In genomic region chr1:171129251-171129650, GRCm38 (mm10) we compare ENCODE assay signal across 9 mouse cellular contexts. TPM values are rescaled to one million over a fixed set of nuclear protein-coding genes. Genes with fewer than 3 reads are reported as not detected.
A peak's percentile ranks its signal among the peaks of the same experiment; 100 is the strongest.
DNase-seq lines count a peak whose midpoint lies in the region; ATAC-seq lines count a peak whose summit lies in the region.
"Had no signal": no experiment of that assay in that cellular context is flagged by ENCODE, and none has a peak within 500 bp of the region (broad histone marks: within the 10 kb centered on the region; RNA-seq: fewer than 3 reads in every experiment).

No protein-coding gene starts in this region.

- no peaks in the 10 kb centered on the region for H3K27me3 ChIP-seq in forebrain, embryonic 10.5 days (ENCODE audit: poor library complexity, severe bottlenecking)
- H3K27me3 ChIP-seq: liver, embryonic 15.5 days had no signal

- H3K4me3 ChIP-seq in forebrain, embryonic 10.5 days, result no peak overlapping the region
- H3K4me3 ChIP-seq: liver, embryonic 15.5 days had no signal

- peak; percentile 19 for DNase-seq in embryo, embryonic 10 days (ENCODE audit: low spot score)
- no peak for DNase-seq in embryo, embryonic 10.5 days (ENCODE audit: low spot score)
- DNase-seq in urinary bladder, postnatal 14 days (ENCODE audit: low spot score), result peak; percentile 8
- no peak for DNase-seq in urinary bladder, postnatal 10 days (ENCODE audit: low spot score)
- peak; percentile 44 to 45 for DNase-seq in layer of hippocampus, postnatal 36 days
- no peak for DNase-seq in forebrain, embryonic 10.5 days (ENCODE audit: extremely low spot score, low spot score)
- DNase-seq in adrenal gland, adult 18-20 months (ENCODE audit: low spot score in 2 of 2), result no peak

- no peaks in the 10 kb centered on the region for H3K9me3 ChIP-seq in forebrain, embryonic 10.5 days
- H3K9me3 ChIP-seq: liver, embryonic 15.5 days had no signal

- H3K4me1 ChIP-seq in forebrain, embryonic 10.5 days, result no peaks in the 10 kb centered on the region

- H3K36me3 ChIP-seq in forebrain, embryonic 10.5 days (replicated peaks), result peaks cover 72% of the 10 kb centered on the region

- H3K27ac ChIP-seq in forebrain, embryonic 10.5 days, result no peak overlapping the region
- H3K27ac ChIP-seq: liver, embryonic 15.5 days had no signal

- WGBS in forebrain, embryonic 10.5 days, result 51% methylated on average over 7 of the region's 7 CpGs

- no peak for ATAC-seq in inflammation-experienced regulatory T-cells, adult 6 months

RNA-seq across cellular contexts. Expression of gene Cfap126, which starts 15.5 kb away (rescaled TPM):
- 1 to 10 TPM in 1 of 2 experiments, under 1 TPM in 1; 0.92 to 1.8 TPM for total RNA-seq in layer of hippocampus, postnatal 36 days (2021)
- 1 to 10 TPM; 3.2 to 7.6 (median 6.6) TPM for polyA plus RNA-seq in inflammation-experienced regulatory T-cells, adult 6 months (2017; shearing (Covaris generic))
- 2.2 and 2.8 TPM in 2 replicates for polyA plus RNA-seq in forebrain, embryonic 10.5 days (2016; fragmentation: Nextera tagmentation; extraction: Ambion mirVana)
- total RNA-seq in adrenal gland, adult 18-20 months (2021), result 1 to 10 TPM; 3.0 to 4.2 TPM

RNA-seq across cellular contexts. Expression of gene Sdhc, which starts 21.2 kb away (rescaled TPM):
- total RNA-seq in layer of hippocampus, postnatal 36 days (2021), result 100 to 1,000 TPM; 191 to 202 TPM
- 100 to 1,000 TPM; 115 to 153 (median 125) TPM for polyA plus RNA-seq in inflammation-experienced regulatory T-cells, adult 6 months (2017; shearing (Covaris generic))
- 266 and 273 TPM in 2 replicates for polyA plus RNA-seq in forebrain, embryonic 10.5 days (2016; fragmentation: Nextera tagmentation; extraction: Ambion mirVana)
- total RNA-seq in adrenal gland, adult 18-20 months (2021), result 100 to 1,000 TPM; 450 to 629 TPM

RNA-seq across cellular contexts. Expression of gene Mpz, which starts 21.3 kb away (rescaled TPM):
- not detected for total RNA-seq in layer of hippocampus, postnatal 36 days (2021)
- not detected for polyA plus RNA-seq in inflammation-experienced regulatory T-cells, adult 6 months (2017; shearing (Covaris generic))
- 0.16 and 0.22 TPM in 2 replicates for polyA plus RNA-seq in forebrain, embryonic 10.5 days (2016; fragmentation: Nextera tagmentation; extraction: Ambion mirVana)
- total RNA-seq in adrenal gland, adult 18-20 months (2021), result 1 to 10 TPM in 1 of 2 experiments, under 1 TPM in 1; 0.73 to 1.2 TPM
- polyA plus RNA-seq: liver, embryonic 15.5 days had no signal

Comparison
In these comparisons a context has a peak if more than half of its experiments do, and no peak if none do; other contexts are left out.
1. DNase-seq: peak in embryo, embryonic 10 days (single experiment), urinary bladder, postnatal 14 days (single experiment) and layer of hippocampus, postnatal 36 days (2 of 2); none in embryo, embryonic 10.5 days (single experiment), urinary bladder, postnatal 10 days (single experiment), forebrain, embryonic 10.5 days (single experiment) and adrenal gland, adult 18-20 months (0 of 2).